Mouse (Mus musculus) testis, adult 2 months (tissue): ENCODE data around the gene Cnbd2.

Experiments used
- CTCF ChIP-seq: fragments of 200-500 bp; IDR thresholded peaks from 2 replicates; pipeline ENCODE4 v1.5.1; 2012; ENCODE audit warnings: low read depth, mild to moderate bottlenecking, inconsistent platforms, low read length, moderate library complexity; ENCODE audit not compliant: control insufficient read depth, insufficient read depth, insufficient replicate concordance
- POLR2A ChIP-seq: fragments of 200-500 bp; IDR thresholded peaks from 2 replicates; pipeline ENCODE4 v1.6.1; 2012; ENCODE audit warnings: low read depth, mild to moderate bottlenecking, inconsistent platforms, low read length, moderate library complexity; ENCODE audit not compliant: control insufficient read depth

DNA sequence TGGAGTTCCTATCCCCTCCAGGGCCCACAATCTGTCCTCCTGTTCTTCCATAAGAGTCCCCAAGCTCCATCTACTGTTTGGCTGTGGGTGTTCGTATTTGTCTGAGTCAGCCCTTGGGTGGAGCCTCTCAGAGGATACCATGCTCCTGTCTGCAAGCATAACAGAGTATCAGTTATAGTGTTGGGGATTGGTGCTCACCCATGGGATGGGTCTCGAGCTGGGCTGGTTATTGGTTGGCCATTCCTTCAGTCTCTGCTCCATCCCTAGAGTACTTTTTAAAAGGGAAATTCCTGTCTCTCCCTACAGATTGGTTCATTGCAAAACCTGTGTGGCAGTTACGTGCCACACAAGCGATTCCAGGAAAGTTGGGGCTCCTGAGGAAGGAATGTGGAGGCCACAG is 36.7 kb downstream of the Cnbd2 start:
- TF ChIP-seq CTCF (no peak), POLR2A (no peak)
